Mouse (Mus musculus): ENCODE measurements at regions not wholly inside any gene's neighbourhood (a gene's known extent, or its start where the extent isn't known, plus 50 kb on each side); places are given as distances from the start of the nearest gene placed in this dataset.

DNA sequence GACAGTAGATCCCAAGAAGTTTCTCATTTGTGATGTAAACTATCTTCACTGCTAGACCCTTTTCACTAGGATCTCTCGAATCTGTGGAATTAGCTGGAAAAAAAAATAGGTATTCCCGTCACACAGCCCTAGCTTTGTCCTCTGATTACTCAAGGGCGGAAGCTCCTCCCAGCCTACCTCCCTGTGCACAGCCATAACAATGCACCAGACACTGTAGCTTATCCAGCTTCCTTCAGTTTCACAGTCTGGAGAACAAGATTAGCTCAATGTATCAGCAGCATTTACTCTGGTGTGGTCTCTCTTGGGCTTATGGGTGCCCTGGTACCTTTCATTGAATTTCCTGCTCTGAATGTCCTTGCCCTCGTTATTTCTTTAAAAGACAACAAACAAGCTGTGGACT, 174.0 kb downstream of the Pou4f1 start:
- DNase-seq (ENCODE audit: extremely low spot score, low spot score): no peak
- Histone ChIP-seq H3K9me3 (no peaks in the 10 kb centered on the region), H3K27me3 (ENCODE audit: poor library complexity, severe bottlenecking) (peaks cover 68% of the 10 kb centered on the region), H3K4me3 (no peak overlapping the region), H3K36me3 (replicated peaks) (no peaks in the 10 kb centered on the region), H3K27ac (no peak overlapping the region), H3K4me1 (peaks cover 31% of the 10 kb centered on the region)
- 36% methylated on average over 4 of the region's 4 CpGs for WGBS

- Histone ChIP-seq H3K27me3 (ENCODE audit: poor library complexity, severe bottlenecking) (peaks cover 64% of the 10 kb centered on the region), H3K4me1 (peaks cover 24% of the 10 kb centered on the region), H3K9me3 (no peaks in the 10 kb centered on the region), H3K27ac (no peak overlapping the region), H3K4me3 (no peak overlapping the region), H3K36me3 (replicated peaks) (no peaks in the 10 kb centered on the region)
- WGBS: 97% methylated on average over 2 of the region's 2 CpGs
- DNase-seq (ENCODE audit: extremely low spot score, low spot score): no peak
Observed at GRCm38 (mm10) chr14:104293147-104293546, 174.7 kb downstream of the Pou4f1 start.

DNA sequence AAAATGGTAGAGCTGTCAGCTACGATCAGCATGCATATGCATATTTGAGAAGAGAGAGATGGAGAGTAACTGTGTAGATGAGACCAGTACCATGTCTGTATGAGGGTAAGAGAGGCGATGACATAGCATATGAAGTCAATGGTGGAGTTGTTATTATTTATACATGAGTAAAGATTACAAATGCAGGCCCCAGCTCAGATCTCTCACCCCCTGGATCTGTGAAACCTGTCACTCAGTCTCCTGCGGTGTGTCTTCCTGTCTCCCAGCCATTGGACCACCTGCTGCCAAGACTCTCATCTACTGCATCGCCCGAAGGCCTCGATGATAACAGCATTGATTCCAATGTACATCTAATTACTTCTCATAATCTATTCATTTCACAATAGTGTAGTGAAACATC, 187.4 kb downstream of the Pou4f1 start:
- WGBS: 91% methylated on average over 6 of the region's 6 CpGs
- no peak for DNase-seq (ENCODE audit: extremely low spot score, low spot score)
- Histone ChIP-seq H3K4me3 (no peak overlapping the region), H3K36me3 (replicated peaks) (no peaks in the 10 kb centered on the region), H3K27me3 (ENCODE audit: poor library complexity, severe bottlenecking) (no peaks in the 10 kb centered on the region), H3K9me3 (no peaks in the 10 kb centered on the region), H3K27ac (no peak overlapping the region), H3K4me1 (no peaks in the 10 kb centered on the region)

DNA sequence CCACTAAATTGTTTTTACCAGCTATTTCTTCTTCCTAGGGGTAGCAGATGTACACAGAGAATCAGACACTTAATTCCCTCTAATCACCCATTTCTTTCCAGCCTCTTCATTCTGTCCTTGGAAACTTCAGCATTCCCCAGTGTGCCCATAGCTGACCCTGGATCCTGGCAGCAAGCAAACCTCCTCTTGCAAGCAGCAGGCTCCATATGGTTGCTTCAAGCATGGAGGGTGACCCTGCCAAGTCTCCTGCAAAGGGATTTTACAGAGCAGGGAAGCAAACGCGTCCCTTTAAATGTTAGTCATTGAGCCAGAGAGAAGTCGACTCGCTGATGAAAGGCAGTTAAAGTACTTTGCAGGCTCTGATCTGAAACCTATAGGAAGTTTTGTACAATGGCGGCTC, 187.9 kb downstream of the Pou4f1 start:
- no peaks in the 10 kb centered on the region for H3K9me3 ChIP-seq
- no peaks in the 10 kb centered on the region for H3K36me3 ChIP-seq (replicated peaks)
- no peaks in the 10 kb centered on the region for H3K27me3 ChIP-seq (ENCODE audit: poor library complexity, severe bottlenecking)
- H3K27ac ChIP-seq: no peak overlapping the region
- H3K4me1 ChIP-seq: no peaks in the 10 kb centered on the region
- no peak overlapping the region for H3K4me3 ChIP-seq
- no peak for DNase-seq (ENCODE audit: extremely low spot score, low spot score)
- 78% methylated on average over 5 of the region's 5 CpGs for WGBS

- Histone ChIP-seq H3K27me3 (ENCODE audit: poor library complexity, severe bottlenecking) (no peaks in the 10 kb centered on the region), H3K27ac (no peak overlapping the region), H3K4me1 (no peaks in the 10 kb centered on the region), H3K36me3 (replicated peaks) (no peaks in the 10 kb centered on the region), H3K9me3 (no peaks in the 10 kb centered on the region), H3K4me3 (no peak overlapping the region)
- no peak for DNase-seq (ENCODE audit: extremely low spot score, low spot score)
- 90% methylated on average over 4 of the region's 4 CpGs for WGBS
Observed at GRCm38 (mm10) chr14:104274752-104275151, 193.0 kb downstream of the Pou4f1 start.

GRCm38 (mm10) chr14:104264919-104265764, 202.7 kb downstream of the Pou4f1 start:
- DNase-seq (ENCODE audit: extremely low spot score, low spot score): no peak
- Histone ChIP-seq H3K27ac (no peak overlapping the region), H3K36me3 (replicated peaks) (no peaks in the 10 kb centered on the region), H3K9me3 (peaks cover 4% of the 10 kb centered on the region; the same call in 1 of the 2 replicates), H3K27me3 (ENCODE audit: poor library complexity, severe bottlenecking) (no peaks in the 10 kb centered on the region; the same call in 1 of the 2 replicates), H3K4me3 (no peak overlapping the region), H3K4me1 (no peaks in the 10 kb centered on the region)
- WGBS: 75% methylated on average over 6 of the region's 6 CpGs

GRCm38 (mm10) chr14:104216965-104217364, 250.8 kb downstream of the Pou4f1 start:
- Histone ChIP-seq H3K9me3 (no peaks in the 10 kb centered on the region), H3K27ac (no peak overlapping the region), H3K4me1 (no peaks in the 10 kb centered on the region), H3K4me3 (no peak overlapping the region), H3K36me3 (replicated peaks) (no peaks in the 10 kb centered on the region), H3K27me3 (ENCODE audit: poor library complexity, severe bottlenecking) (no peaks in the 10 kb centered on the region)
- DNase-seq (ENCODE audit: extremely low spot score, low spot score): no peak
- 85% methylated on average over 5 of the region's 5 CpGs for WGBS

- no peak for DNase-seq (ENCODE audit: extremely low spot score, low spot score)
- Histone ChIP-seq H3K27me3 (ENCODE audit: poor library complexity, severe bottlenecking) (no peaks in the 10 kb centered on the region), H3K4me3 (no peak overlapping the region), H3K4me1 (no peaks in the 10 kb centered on the region), H3K9me3 (no peaks in the 10 kb centered on the region), H3K27ac (no peak overlapping the region), H3K36me3 (replicated peaks) (no peaks in the 10 kb centered on the region)
- 64% methylated on average over 3 of the region's 3 CpGs for WGBS
Observed at GRCm38 (mm10) chr14:104210719-104211118, 257.1 kb downstream of the Pou4f1 start.

GRCm38 (mm10) chr14:104208855-104209254, 258.9 kb downstream of the Pou4f1 start:
- WGBS: 85% methylated on average over 4 of the region's 4 CpGs
- DNase-seq (ENCODE audit: extremely low spot score, low spot score): no peak
- H3K27ac ChIP-seq: no peak overlapping the region

DNA sequence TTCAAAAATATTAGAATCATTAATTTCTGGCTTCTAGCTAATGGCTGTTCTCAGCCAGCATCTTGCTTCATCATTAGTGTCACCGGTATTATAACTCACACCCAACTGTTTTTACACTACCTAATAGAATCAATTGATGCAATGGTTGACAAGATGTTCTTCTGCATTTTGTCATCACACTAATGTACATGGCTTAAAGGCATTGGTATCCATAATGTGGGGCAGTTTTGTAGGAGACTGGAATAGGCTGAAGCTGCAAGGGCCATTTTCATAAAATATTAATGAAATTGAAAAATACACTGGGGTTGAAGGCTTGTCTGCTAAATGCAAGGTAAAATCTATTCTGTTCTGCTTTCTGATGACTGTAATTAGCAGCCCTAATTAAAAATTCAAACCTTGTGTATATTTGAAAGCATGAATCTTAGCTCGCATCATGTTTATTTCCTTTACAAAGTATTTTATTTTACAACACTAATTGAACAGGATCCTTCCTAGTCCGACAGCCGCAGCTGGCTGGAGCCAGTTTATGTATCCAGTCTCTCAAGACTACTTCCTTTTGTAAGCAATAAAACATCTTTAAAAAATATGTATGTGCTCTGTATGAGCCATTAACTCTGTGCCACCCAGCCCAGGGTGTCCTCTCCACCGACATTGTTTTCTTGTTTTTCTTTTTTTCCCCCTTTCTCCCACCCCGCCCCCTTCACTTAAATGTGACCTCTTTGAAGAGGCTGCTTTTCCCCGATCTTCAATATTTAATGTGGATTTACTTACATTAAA, 259.6 kb downstream of the Pou4f1 start:
- Histone ChIP-seq H3K4me1 (no peaks in the 10 kb centered on the region), H3K27ac (no peak overlapping the region)
- WGBS: 87% methylated on average over 7 of the region's 7 CpGs

More at GRCm38 (mm10) chr14:104208855-104209254, 258.9 kb downstream of the Pou4f1 start:
- Histone ChIP-seq H3K36me3 (replicated peaks) (no peaks in the 10 kb centered on the region), H3K27me3 (ENCODE audit: poor library complexity, severe bottlenecking) (no peaks in the 10 kb centered on the region), H3K4me1 (no peaks in the 10 kb centered on the region), H3K4me3 (no peak overlapping the region), H3K9me3 (no peaks in the 10 kb centered on the region)

DNA sequence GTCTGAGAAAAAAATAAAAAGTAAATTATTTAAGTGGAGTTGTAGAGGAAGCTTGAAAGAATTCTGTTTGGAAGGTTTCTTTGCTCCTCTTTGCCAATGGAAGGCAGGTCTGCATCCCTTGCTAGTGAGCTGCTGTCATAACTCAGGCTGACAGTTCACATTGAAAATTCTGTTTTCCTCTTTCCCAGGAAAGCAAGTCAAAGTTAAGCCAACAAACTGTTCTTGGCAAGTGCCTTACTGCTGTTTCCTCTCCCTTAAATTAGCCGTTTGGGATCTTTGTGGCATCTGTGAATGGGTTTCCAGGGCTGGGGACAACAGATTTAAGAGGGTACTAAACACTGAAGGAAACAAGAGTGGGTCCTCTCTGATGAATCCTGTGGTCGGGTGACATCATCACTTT, 261.2 kb downstream of the Pou4f1 start:
- Histone ChIP-seq H3K27me3 (ENCODE audit: poor library complexity, severe bottlenecking) (no peaks in the 10 kb centered on the region), H3K36me3 (replicated peaks) (no peaks in the 10 kb centered on the region), H3K4me1 (no peaks in the 10 kb centered on the region), H3K4me3 (no peak overlapping the region), H3K27ac (no peak overlapping the region), H3K9me3 (no peaks in the 10 kb centered on the region)
- no peak for DNase-seq (ENCODE audit: extremely low spot score, low spot score)
- 73% methylated on average over 2 of the region's 2 CpGs for WGBS

More for the DNA sequence above, 259.6 kb downstream of the Pou4f1 start:
- Histone ChIP-seq H3K36me3 (replicated peaks) (no peaks in the 10 kb centered on the region), H3K9me3 (no peaks in the 10 kb centered on the region), H3K27me3 (ENCODE audit: poor library complexity, severe bottlenecking) (no peaks in the 10 kb centered on the region), H3K4me3 (no peak overlapping the region)
- DNase-seq (ENCODE audit: extremely low spot score, low spot score): no peak

DNA sequence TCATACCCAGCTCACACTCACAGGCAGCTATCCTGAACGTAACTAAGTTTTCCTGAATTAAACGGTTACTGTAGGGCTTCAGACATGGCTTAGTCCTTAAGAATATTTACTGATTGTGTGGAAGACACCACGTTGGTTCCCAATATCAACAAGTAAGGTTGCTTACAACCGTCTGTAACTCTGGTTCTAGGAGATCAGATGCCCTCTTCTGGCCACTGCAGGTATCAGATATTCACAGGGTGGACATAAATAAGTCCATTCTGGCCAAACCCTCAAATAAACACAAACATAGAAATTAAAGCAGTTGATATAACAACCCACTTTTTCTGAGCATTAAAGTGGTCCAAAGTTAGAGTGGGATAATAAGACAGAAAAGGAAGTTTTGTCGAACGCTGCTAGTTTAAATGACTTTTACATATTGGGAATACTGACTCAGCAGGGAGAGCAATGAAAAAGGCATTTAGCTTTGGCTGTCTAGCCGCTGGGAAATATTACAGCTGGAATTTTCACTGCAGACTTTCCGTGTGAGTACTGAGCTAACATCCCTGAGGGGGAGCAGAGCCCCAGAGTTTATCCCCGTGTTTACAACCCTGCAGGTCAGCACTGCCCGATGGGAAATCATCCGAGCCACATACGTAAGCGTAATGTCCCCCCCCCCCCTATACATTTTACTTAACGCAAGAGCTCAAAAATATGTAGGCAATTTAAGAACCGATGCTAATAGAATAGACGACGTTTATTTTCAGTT, 264.4 kb downstream of the Pou4f1 start:
- H3K27ac ChIP-seq: no peak overlapping the region
- no peaks in the 10 kb centered on the region for H3K27me3 ChIP-seq (ENCODE audit: poor library complexity, severe bottlenecking)
- H3K4me1 ChIP-seq: no peaks in the 10 kb centered on the region
- no peak for DNase-seq (ENCODE audit: extremely low spot score, low spot score)
- H3K9me3 ChIP-seq: no peaks in the 10 kb centered on the region
- 80% methylated on average over 17 of the region's 17 CpGs for WGBS
- no peak overlapping the region for H3K4me3 ChIP-seq
- H3K36me3 ChIP-seq (replicated peaks): no peaks in the 10 kb centered on the region
